Mouse (Mus musculus): Measurements from ENCODE around the gene Nhsl2. TPM values are rescaled to one million over a fixed set of nuclear protein-coding genes. Genes with fewer than 3 reads are reported as not detected.
A peak's percentile ranks its signal among the peaks of the same experiment; 100 is the strongest.

Gene Nhsl2
- polyA plus RNA-seq, 1 experiment from 2014 or later = 16.5 TPM

GRCm38 (mm10) chrX:101953787-101954491, 104.8 kb downstream of the Nhsl2 start:
- Histone ChIP-seq H3K36me3 (ENCODE audit: control insufficient read depth, insufficient read depth, low read length) (no peaks in the 10 kb centered on the region), H3K27ac (ENCODE audit: low read depth, low read length) (no peak overlapping the region), H3K9ac (ENCODE audit: low read depth, low read length) (peak overlapping the region; percentile 44; the same call in 1 of the 2 replicates), H3K27me3 (ENCODE audit: control insufficient read depth, insufficient read depth, low read length) (0 out of 2 replicates have a peak, but pooled peaks cover 2% of the 10 kb centered on the region), H3K4me1 (ENCODE audit: control insufficient read depth, insufficient read depth, low read length) (no peaks in the 10 kb centered on the region), H3K9me3 (ENCODE audit: control insufficient read depth, low read length) (no peaks in the 10 kb centered on the region), H3K4me2 (replicated peaks; ENCODE audit: low read depth, low read length) (peak overlapping the region; percentile 47), H3K4me3 (ENCODE audit: low read length) (peak overlapping the region; percentile 27)
- 23% methylated on average over 30 of the region's 30 CpGs for WGBS
- peak; percentile 98 for ATAC-seq (ENCODE audit: low FRiP score, low TSS enrichment)

DNA sequence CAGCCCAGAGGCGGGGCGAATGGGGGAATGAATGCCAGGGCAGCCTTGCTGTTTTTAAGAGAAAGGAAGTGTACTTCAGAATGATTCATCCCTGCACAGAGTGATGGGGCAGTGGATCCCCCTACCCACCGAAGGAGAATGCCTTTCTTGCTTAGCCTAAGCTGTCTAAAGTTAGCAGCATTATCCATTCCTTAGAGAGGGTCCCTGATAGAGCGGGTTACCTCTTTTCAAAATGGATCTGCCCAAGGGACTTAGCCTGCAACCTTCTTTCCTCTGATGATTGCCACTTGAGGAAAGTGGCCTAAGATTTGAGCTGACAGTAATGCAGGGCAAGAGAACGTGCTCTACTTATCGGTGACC, 105.3 kb downstream of the Nhsl2 start:
- Histone ChIP-seq H3K9me3 (ENCODE audit: control insufficient read depth, low read length) (no peaks in the 10 kb centered on the region), H3K9ac (ENCODE audit: low read depth, low read length) (no peak overlapping the region), H3K4me1 (ENCODE audit: control insufficient read depth, insufficient read depth, low read length) (no peaks in the 10 kb centered on the region), H3K27ac (ENCODE audit: low read depth, low read length) (no peak overlapping the region), H3K4me3 (ENCODE audit: low read length) (no peak overlapping the region), H3K36me3 (ENCODE audit: control insufficient read depth, insufficient read depth, low read length) (no peaks in the 10 kb centered on the region), H3K4me2 (replicated peaks; ENCODE audit: low read depth, low read length) (peak overlapping the region; percentile 47), H3K27me3 (ENCODE audit: control insufficient read depth, insufficient read depth, low read length) (0 out of 2 replicates have a peak, but pooled peaks cover 2% of the 10 kb centered on the region)
- ATAC-seq (ENCODE audit: low FRiP score, low TSS enrichment) = no peak
- 58% methylated on average over 6 of the region's 6 CpGs for WGBS

- 91% methylated on average over 4 of the region's 4 CpGs for WGBS
These were observed 112.7 kb downstream of the Nhsl2 start for GRCm38 (mm10) chrX:101961848-101962247.

GRCm38 (mm10) chrX:101963711-101964110, 114.5 kb downstream of the Nhsl2 start:
- Histone ChIP-seq H3K36me3 (ENCODE audit: control insufficient read depth, insufficient read depth, low read length) (no peaks in the 10 kb centered on the region), H3K4me2 (replicated peaks; ENCODE audit: low read depth, low read length) (no peak overlapping the region), H3K4me3 (ENCODE audit: low read length) (no peak overlapping the region), H3K9me3 (ENCODE audit: control insufficient read depth, low read length) (no peaks in the 10 kb centered on the region), H3K27me3 (ENCODE audit: control insufficient read depth, insufficient read depth, low read length) (no peaks in the 10 kb centered on the region), H3K27ac (ENCODE audit: low read depth, low read length) (no peak overlapping the region), H3K9ac (ENCODE audit: low read depth, low read length) (no peak overlapping the region), H3K4me1 (ENCODE audit: control insufficient read depth, insufficient read depth, low read length) (no peaks in the 10 kb centered on the region)
- no peak for ATAC-seq (ENCODE audit: low FRiP score, low TSS enrichment)
- 80% methylated on average over 3 of the region's 3 CpGs for WGBS

More at GRCm38 (mm10) chrX:101961848-101962247, 112.7 kb downstream of the Nhsl2 start:
- H3K36me3 ChIP-seq (ENCODE audit: control insufficient read depth, insufficient read depth, low read length) = no peaks in the 10 kb centered on the region
- H3K27me3 ChIP-seq (ENCODE audit: control insufficient read depth, insufficient read depth, low read length) = no peaks in the 10 kb centered on the region
- no peak overlapping the region for H3K4me2 ChIP-seq (replicated peaks; ENCODE audit: low read depth, low read length)
- H3K9me3 ChIP-seq (ENCODE audit: control insufficient read depth, low read length) = no peaks in the 10 kb centered on the region
- no peak for ATAC-seq (ENCODE audit: low FRiP score, low TSS enrichment)
- no peak overlapping the region for H3K9ac ChIP-seq (ENCODE audit: low read depth, low read length)
- no peaks in the 10 kb centered on the region for H3K4me1 ChIP-seq (ENCODE audit: control insufficient read depth, insufficient read depth, low read length)
- H3K4me3 ChIP-seq (ENCODE audit: low read length) = no peak overlapping the region
- H3K27ac ChIP-seq (ENCODE audit: low read depth, low read length) = no peak overlapping the region

DNA sequence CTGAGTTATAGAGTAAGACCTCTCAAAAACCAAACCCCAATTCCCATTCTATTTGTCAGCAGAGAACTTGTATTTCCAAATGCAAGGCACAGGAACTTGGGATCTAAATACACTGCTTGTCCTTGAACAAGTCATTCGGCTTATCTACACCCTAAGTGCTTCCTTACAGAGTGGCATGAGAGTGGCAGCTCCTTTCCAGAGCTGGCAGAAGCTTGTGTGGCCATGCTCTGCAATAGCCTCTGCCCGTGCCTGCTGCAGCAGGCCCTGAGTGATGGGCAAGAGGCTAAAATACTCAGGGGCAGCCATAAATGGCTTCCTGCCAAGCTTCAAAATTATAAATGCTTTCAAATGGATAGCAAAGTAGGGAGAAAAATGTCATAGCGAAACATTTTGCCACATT, 123.8 kb downstream of the Nhsl2 start:
- Histone ChIP-seq H3K9ac (ENCODE audit: low read depth, low read length) (no peak overlapping the region), H3K36me3 (ENCODE audit: control insufficient read depth, insufficient read depth, low read length) (no peaks in the 10 kb centered on the region), H3K27ac (ENCODE audit: low read depth, low read length) (no peak overlapping the region), H3K4me1 (ENCODE audit: control insufficient read depth, insufficient read depth, low read length) (no peaks in the 10 kb centered on the region), H3K4me2 (replicated peaks; ENCODE audit: low read depth, low read length) (no peak overlapping the region), H3K9me3 (ENCODE audit: control insufficient read depth, low read length) (no peaks in the 10 kb centered on the region), H3K4me3 (ENCODE audit: low read length) (no peak overlapping the region), H3K27me3 (ENCODE audit: control insufficient read depth, insufficient read depth, low read length) (no peaks in the 10 kb centered on the region; the same call in 1 of the 2 replicates)
- no peak for ATAC-seq (ENCODE audit: low FRiP score, low TSS enrichment)
- 72% methylated on average over 3 of the region's 3 CpGs for WGBS

DNA sequence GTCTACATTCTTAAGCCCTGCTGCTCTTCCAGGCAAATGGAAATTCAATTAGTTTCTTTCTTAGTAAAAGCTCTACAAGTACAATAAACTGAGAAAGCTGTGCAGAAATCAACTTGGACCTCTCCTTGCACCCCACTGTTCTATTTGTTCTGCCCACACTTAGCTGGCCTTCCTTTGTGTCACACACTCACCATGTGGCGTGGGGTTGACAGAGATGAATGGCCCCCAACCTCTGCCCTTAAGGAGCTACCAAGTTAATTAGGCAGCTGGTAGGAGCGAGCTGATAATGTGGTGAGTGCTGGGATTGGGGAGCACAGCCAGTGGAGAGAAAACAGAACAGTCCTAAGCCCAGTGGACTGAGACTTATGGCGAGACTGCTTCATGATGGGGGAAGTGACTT, 127.7 kb downstream of the Nhsl2 start:
- no peak overlapping the region for H3K4me3 ChIP-seq (ENCODE audit: low read length)
- no peaks in the 10 kb centered on the region for H3K36me3 ChIP-seq (ENCODE audit: control insufficient read depth, insufficient read depth, low read length)
- H3K9me3 ChIP-seq (ENCODE audit: control insufficient read depth, low read length) = no peaks in the 10 kb centered on the region
- ATAC-seq (ENCODE audit: low FRiP score, low TSS enrichment) = no peak
- H3K27ac ChIP-seq (ENCODE audit: low read depth, low read length) = no peak overlapping the region
- WGBS = 45% methylated on average over 3 of the region's 3 CpGs
- no peaks in the 10 kb centered on the region for H3K4me1 ChIP-seq (ENCODE audit: control insufficient read depth, insufficient read depth, low read length)
- H3K9ac ChIP-seq (ENCODE audit: low read depth, low read length) = no peak overlapping the region
- H3K4me2 ChIP-seq (replicated peaks; ENCODE audit: low read depth, low read length) = no peak overlapping the region
- H3K27me3 ChIP-seq (ENCODE audit: control insufficient read depth, insufficient read depth, low read length) = no peaks in the 10 kb centered on the region; the same call in 1 of the 2 replicates

- 54% methylated on average over 2 of the region's 2 CpGs for WGBS
- Histone ChIP-seq H3K4me2 (replicated peaks; ENCODE audit: low read depth, low read length) (no peak overlapping the region), H3K27ac (ENCODE audit: low read depth, low read length) (no peak overlapping the region), H3K9me3 (ENCODE audit: control insufficient read depth, low read length) (no peaks in the 10 kb centered on the region), H3K9ac (ENCODE audit: low read depth, low read length) (no peak overlapping the region), H3K27me3 (ENCODE audit: control insufficient read depth, insufficient read depth, low read length) (no peaks in the 10 kb centered on the region), H3K4me3 (ENCODE audit: low read length) (no peak overlapping the region), H3K4me1 (ENCODE audit: control insufficient read depth, insufficient read depth, low read length) (no peaks in the 10 kb centered on the region), H3K36me3 (ENCODE audit: control insufficient read depth, insufficient read depth, low read length) (no peaks in the 10 kb centered on the region)
- ATAC-seq (ENCODE audit: low FRiP score, low TSS enrichment) = no peak
These were observed 129.7 kb downstream of the Nhsl2 start for GRCm38 (mm10) chrX:101978861-101979260.

- H3K4me2 ChIP-seq (replicated peaks; ENCODE audit: low read depth, low read length) = no peak overlapping the region
- no peaks in the 10 kb centered on the region for H3K27me3 ChIP-seq (ENCODE audit: control insufficient read depth, insufficient read depth, low read length)
- H3K4me3 ChIP-seq (ENCODE audit: low read length) = no peak overlapping the region
- H3K9ac ChIP-seq (ENCODE audit: low read depth, low read length) = no peak overlapping the region
- no peak overlapping the region for H3K27ac ChIP-seq (ENCODE audit: low read depth, low read length)
- H3K36me3 ChIP-seq (ENCODE audit: control insufficient read depth, insufficient read depth, low read length) = no peaks in the 10 kb centered on the region
- ATAC-seq (ENCODE audit: low FRiP score, low TSS enrichment) = peak; percentile 85
- H3K9me3 ChIP-seq (ENCODE audit: control insufficient read depth, low read length) = no peaks in the 10 kb centered on the region
- whole genome bisulfite sequencing = 46% methylated on average over 5 of the region's 5 CpGs
- H3K4me1 ChIP-seq (ENCODE audit: control insufficient read depth, insufficient read depth, low read length) = 0 out of 2 replicates have a peak, but pooled peaks cover 1% of the 10 kb centered on the region
These were observed 130.1 kb downstream of the Nhsl2 start for GRCm38 (mm10) chrX:101979267-101979666.

DNA sequence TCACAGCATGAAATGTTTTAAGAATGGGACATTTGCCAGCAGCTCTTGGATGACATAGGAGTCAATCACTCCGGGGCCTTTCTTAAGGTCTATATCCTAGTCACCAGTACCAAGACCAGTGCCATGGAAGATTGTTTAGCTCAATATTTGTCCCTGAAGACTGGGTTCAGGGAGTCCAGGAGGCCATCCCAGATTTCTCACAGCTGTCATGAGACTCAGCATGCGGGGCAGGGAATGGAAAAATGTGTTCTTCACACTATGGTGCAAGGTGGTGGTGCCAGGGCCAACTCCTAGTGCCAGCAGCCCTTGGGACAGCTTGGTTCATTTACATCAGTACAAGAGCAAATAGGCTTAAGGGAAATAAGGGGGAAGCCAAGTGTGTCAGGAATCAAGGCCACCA, 131.4 kb downstream of the Nhsl2 start:
- Histone ChIP-seq H3K9ac (ENCODE audit: low read depth, low read length) (no peak overlapping the region), H3K4me3 (ENCODE audit: low read length) (no peak overlapping the region), H3K4me1 (ENCODE audit: control insufficient read depth, insufficient read depth, low read length) (0 out of 2 replicates have a peak, but pooled peaks cover 6% of the 10 kb centered on the region), H3K27me3 (ENCODE audit: control insufficient read depth, insufficient read depth, low read length) (no peaks in the 10 kb centered on the region), H3K9me3 (ENCODE audit: control insufficient read depth, low read length) (no peaks in the 10 kb centered on the region), H3K27ac (ENCODE audit: low read depth, low read length) (no peak overlapping the region), H3K4me2 (replicated peaks; ENCODE audit: low read depth, low read length) (no peak overlapping the region), H3K36me3 (ENCODE audit: control insufficient read depth, insufficient read depth, low read length) (no peaks in the 10 kb centered on the region)
- no peak for ATAC-seq (ENCODE audit: low FRiP score, low TSS enrichment)
- 85% methylated on average over 2 of the region's 2 CpGs for WGBS
